Mouse (Mus musculus) lung, adult 2 months (tissue): Measurements from ENCODE around the gene Atg4c.

Experiments
- CTCF ChIP-seq: fragments of 200-500 bp; IDR thresholded peaks from 2 replicates; pipeline ENCODE4 v1.5.1; 2011; ENCODE audit warnings: mild to moderate bottlenecking, low read length, control low read depth; ENCODE audit not compliant: insufficient read depth
- POLR2A ChIP-seq: fragments of 200-500 bp; IDR thresholded peaks from 2 replicates; pipeline ENCODE4 v1.6.1; 2011; ENCODE audit warnings: low read depth, mild to moderate bottlenecking, control low read depth, low read length, borderline replicate concordance; ENCODE audit errors: extremely low read depth

- TF ChIP-seq CTCF = no peak
- no peak for TF ChIP-seq POLR2A
These were observed 31.1 kb downstream of the Atg4c start for GRCm38 (mm10) chr4:99224790-99225189.
